Comparison of ENCODE assay signal across 12 mouse cellular contexts in genomic region chr4:140950574-140950973, GRCm38 (mm10). TPM values are rescaled to one million over a fixed set of nuclear protein-coding genes. Genes with fewer than 3 reads are reported as not detected.
DNase-seq lines count a peak whose midpoint lies in the region.
"Had no signal": no experiment of that assay in that cellular context is flagged by ENCODE, and none has a peak within 500 bp of the region (broad histone marks: within the 10 kb centered on the region; RNA-seq: fewer than 3 reads in every experiment).

No protein-coding gene starts in this region.

- intact Hi-C loops in left cerebral cortex, postnatal 4 days (cut with DNase I), result no loop called here
- intact Hi-C loops in left cerebral cortex, postnatal 36 days (cut with DNase I), result no loop called here

- peak; percentile 57 for DNase-seq in adrenal gland, postnatal 25 days
- DNase-seq in adrenal gland, postnatal 4 days (ENCODE audit: low spot score in 2 of 2), result no peak
- peak; percentile 68 for DNase-seq in gastrocnemius, postnatal 10 days
- no peak for DNase-seq in gastrocnemius, adult 18-20 months (ENCODE audit: low spot score)
- DNase-seq in left cerebral cortex, postnatal 4 days, result peak; percentile 59
- DNase-seq in left cerebral cortex, postnatal 36 days (ENCODE audit: low spot score in 2 of 2), result no peak
- peak; percentile 37 for DNase-seq in urinary bladder, postnatal 14 days (ENCODE audit: low spot score)
- DNase-seq in urinary bladder, postnatal 10 days (ENCODE audit: low spot score), result no peak
- DNase-seq: kidney, adult 11 months; lung, postnatal 4 days; thymus, adult 18-20 months had no signal

RNA-seq across cellular contexts. Expression of gene Sdhb, which starts 10.4 kb away (rescaled TPM):
- 452 and 458 TPM in 2 replicates for total RNA-seq in adrenal gland, postnatal 25 days (2021)
- total RNA-seq in adrenal gland, postnatal 4 days (2021), result 100 to 1,000 TPM; 271 to 305 TPM
- 100 to 1,000 TPM; 406 to 464 TPM for total RNA-seq in gastrocnemius, postnatal 10 days (2021)
- 100 to 1,000 TPM; 630 to 677 TPM for total RNA-seq in gastrocnemius, adult 18-20 months (2021)
- 100 to 1,000 TPM; 174 to 177 TPM for total RNA-seq in left cerebral cortex, postnatal 4 days (2021)
- total RNA-seq in left cerebral cortex, postnatal 36 days (2021), result 100 to 1,000 TPM; 171 to 200 TPM

RNA-seq across cellular contexts. Expression of gene Atp13a2, which starts 36.1 kb away (rescaled TPM):
- total RNA-seq in adrenal gland, postnatal 25 days (2021), result 35.9 and 53.3 TPM in 2 replicates
- total RNA-seq in adrenal gland, postnatal 4 days (2021), result 10 to 100 TPM; 58.8 to 63.5 TPM
- 10 to 100 TPM; 19.1 to 25.9 TPM for total RNA-seq in gastrocnemius, postnatal 10 days (2021)
- total RNA-seq in gastrocnemius, adult 18-20 months (2021), result 10 to 100 TPM; 16.2 to 21.1 TPM
- total RNA-seq in left cerebral cortex, postnatal 4 days (2021), result 100 to 1,000 TPM; 237 to 241 TPM
- total RNA-seq in left cerebral cortex, postnatal 36 days (2021), result 100 to 1,000 TPM; 162 to 171 TPM

RNA-seq across cellular contexts. Expression of gene Padi2, which starts 44.4 kb away (rescaled TPM):
- 5.4 and 8.3 TPM in 2 replicates for total RNA-seq in adrenal gland, postnatal 25 days (2021)
- total RNA-seq in adrenal gland, postnatal 4 days (2021), result 1 to 10 TPM; 6.7 to 9.5 TPM
- total RNA-seq in gastrocnemius, postnatal 10 days (2021), result 100 to 1,000 TPM in 1 of 2 experiments, 10 to 100 TPM in 1; 96.8 to 105 TPM
- 100 to 1,000 TPM; 129 to 189 TPM for total RNA-seq in gastrocnemius, adult 18-20 months (2021)
- 1 to 10 TPM; 1.2 TPM for total RNA-seq in left cerebral cortex, postnatal 4 days (2021)
- 10 to 100 TPM; 11.9 to 14.0 TPM for total RNA-seq in left cerebral cortex, postnatal 36 days (2021)

RNA-seq across cellular contexts. Expression of gene Mfap2, which starts 59.6 kb away (rescaled TPM):
- total RNA-seq in adrenal gland, postnatal 25 days (2021), result 10.7 and 11.1 TPM in 2 replicates
- 100 to 1,000 TPM in 1 of 2 experiments, 10 to 100 TPM in 1; 98.0 to 106 TPM for total RNA-seq in adrenal gland, postnatal 4 days (2021)
- total RNA-seq in gastrocnemius, postnatal 10 days (2021), result 10 to 100 TPM; 79.1 to 88.6 TPM
- 1 to 10 TPM; 1.1 to 2.3 TPM for total RNA-seq in gastrocnemius, adult 18-20 months (2021)
- total RNA-seq in left cerebral cortex, postnatal 4 days (2021), result 10 to 100 TPM; 37.0 to 39.0 TPM
- 1 to 10 TPM; 3.9 to 5.9 TPM for total RNA-seq in left cerebral cortex, postnatal 36 days (2021)
- total RNA-seq: neutrophil, adult 5-6 weeks had no signal

Comparison
In these comparisons a context has a peak if more than half of its experiments do, and no peak if none do; other contexts are left out.
1. DNase-seq: peak in adrenal gland, postnatal 25 days (single experiment), gastrocnemius, postnatal 10 days (single experiment), left cerebral cortex, postnatal 4 days (single experiment) and urinary bladder, postnatal 14 days (single experiment); none in adrenal gland, postnatal 4 days (0 of 2), gastrocnemius, adult 18-20 months (single experiment), left cerebral cortex, postnatal 36 days (0 of 2) and urinary bladder, postnatal 10 days (single experiment).
2. RNA of gene Padi2, which starts 44.4 kb away (total RNA-seq): 129 to 189 TPM in gastrocnemius, adult 18-20 months and 96.8 to 105 TPM in gastrocnemius, postnatal 10 days; 11.9 to 14.0 TPM in left cerebral cortex, postnatal 36 days, 6.7 to 9.5 TPM in adrenal gland, postnatal 4 days, 5.4 to 8.3 TPM in adrenal gland, postnatal 25 days and 1.2 TPM in left cerebral cortex, postnatal 4 days; every median in the first group is over 4 times any median in the second.